Mouse (Mus musculus) cerebellum, postnatal 4 days (tissue): Measurements from ENCODE around the gene Prokr2.

Experiments used
- DNase-seq, 2 experiments: peaks; one replicate each; pipeline ENCODE4 v3.0.0; 2022; ENCODE audit warnings: low spot score in 2 of 2, mixed read lengths in 1 of 2

Gene Prokr2

GRCm38 (mm10) chr2:132385194-132385838 is at the start of gene Prokr2:
Gene Prokr2, minus strand, starts transcription at chr2:132385447.
- peak in 1 of 2 experiments; percentile 8 for DNase-seq

DNA sequence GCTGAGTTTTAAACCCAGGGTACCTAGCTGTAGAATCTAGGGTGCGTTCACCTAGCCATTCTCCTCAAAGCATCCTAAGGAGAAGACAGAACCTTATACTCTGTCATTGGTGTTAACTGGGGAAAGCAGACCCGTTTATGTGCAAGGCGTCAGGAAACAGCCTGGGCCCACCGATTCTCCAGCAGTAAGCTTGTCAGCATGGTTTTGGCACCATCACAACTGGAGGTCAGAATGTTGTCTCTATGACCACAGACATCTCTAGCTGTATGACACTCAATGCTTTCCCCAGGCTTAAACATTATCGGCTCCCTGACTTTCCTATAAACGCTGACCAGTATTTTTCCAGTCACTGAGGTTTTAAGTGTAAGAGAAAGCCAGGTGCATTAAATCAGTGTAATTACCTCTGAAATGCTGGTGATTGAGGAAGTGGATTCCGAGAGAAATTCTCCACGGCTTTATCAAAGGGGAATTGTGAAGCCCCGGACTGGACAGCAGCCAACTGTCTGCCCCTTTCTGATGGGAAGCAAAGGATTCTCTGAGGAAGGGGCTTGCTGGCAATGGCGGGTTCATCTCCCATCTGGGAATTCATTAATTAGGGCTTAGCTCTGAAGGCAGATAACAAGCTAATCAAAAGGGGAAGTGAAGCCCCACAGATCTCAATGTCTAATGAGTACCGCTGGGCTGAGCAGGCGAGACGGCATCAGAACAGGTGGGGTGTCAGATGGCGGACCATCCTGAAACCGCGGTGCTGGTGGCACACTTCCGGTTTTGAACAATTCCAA is 42.1 kb upstream of the Prokr2 start:
- DNase-seq: peak in 1 of 2 experiments; percentile 16

GRCm38 (mm10) chr2:132425576-132425975 is 40.3 kb upstream of the Prokr2 start:
- DNase-seq: no peak

DNA sequence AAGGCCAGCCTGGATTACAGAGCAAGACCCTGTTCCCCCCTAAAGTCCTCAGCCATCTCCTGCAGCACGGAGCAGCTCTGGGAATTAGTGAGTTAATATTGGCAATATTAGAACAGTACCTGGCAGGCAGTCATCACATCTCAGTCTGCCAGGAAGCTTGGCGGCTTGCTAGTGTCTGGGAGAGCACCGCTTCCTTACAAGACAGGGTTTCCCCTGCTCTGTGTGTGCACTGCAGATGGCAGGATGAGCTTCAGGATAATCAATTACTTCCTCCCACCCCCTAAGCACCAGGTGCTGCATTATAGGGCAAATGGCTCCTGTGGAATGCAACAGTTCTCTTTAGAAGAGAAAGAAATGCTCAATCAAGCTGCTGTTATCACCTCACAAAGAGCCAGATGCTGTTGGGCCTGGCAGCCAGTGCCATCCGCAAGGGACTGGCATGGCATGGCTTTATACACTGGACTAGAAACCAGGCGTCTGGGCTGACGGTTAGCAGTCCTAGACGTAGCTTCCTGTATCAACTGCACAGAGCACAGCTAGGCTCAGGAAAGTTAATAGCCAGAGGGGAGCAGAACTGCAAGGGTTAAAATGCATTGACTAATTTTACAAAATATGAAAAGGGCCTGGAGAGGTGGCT is 38.3 kb upstream of the Prokr2 start:
- DNase-seq: no peak

DNA sequence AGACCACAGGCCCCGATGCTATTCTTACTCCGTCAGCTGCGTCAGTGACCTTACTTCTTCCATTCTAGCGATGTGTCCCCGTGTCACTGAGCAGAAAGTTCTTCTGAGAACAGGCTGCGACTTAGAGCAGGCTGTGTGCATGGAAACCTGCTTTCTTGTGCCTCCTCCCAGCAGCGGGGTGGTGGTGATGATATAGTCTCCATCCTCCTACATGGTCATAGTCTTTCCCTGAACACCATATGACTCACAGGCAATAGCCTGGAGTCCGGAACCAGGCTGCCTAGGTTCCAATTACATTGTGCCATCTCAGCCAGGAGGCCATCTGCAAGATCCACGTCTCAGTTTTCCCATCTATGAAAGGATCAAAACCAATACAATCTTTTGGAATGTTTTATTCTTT is 37.6 kb upstream of the Prokr2 start:
- DNase-seq: no peak

- DNase-seq: no peak
These were observed 33.2 kb upstream of the Prokr2 start for GRCm38 (mm10) chr2:132418414-132418813.

- no peak for DNase-seq
These were observed 24.9 kb upstream of the Prokr2 start for GRCm38 (mm10) chr2:132410126-132410525.

- no peak for DNase-seq
These were observed 12.9 kb upstream of the Prokr2 start for GRCm38 (mm10) chr2:132398136-132398535.

GRCm38 (mm10) chr2:132395753-132396152 is 10.5 kb upstream of the Prokr2 start:
- no peak for DNase-seq

DNA sequence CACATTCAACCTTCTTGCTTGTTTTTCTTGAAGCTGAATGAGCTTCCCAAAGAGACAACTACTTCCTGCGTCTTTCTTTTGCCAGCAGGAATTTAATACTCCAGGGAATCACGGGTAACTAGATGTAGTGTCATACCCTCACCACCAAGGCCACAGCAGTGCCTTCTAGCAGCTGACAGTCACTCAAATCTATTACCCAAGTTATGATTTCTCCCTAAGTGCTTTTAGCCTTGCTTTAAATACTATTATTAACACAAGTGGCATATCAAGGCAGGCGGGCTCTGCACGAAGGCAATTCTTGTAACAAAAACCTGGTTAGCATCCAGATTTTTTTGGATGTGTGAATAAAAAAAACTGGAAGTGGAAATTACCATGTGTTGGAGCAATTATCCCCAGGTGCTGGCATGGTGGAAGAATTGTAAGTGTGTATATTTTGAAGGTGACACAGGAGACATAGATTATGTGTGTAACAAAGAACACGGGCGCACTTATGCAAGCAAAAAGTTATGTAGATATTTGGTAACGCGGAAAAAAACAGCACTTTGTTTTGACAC is 5.4 kb upstream of the Prokr2 start:
- no peak for DNase-seq

DNA sequence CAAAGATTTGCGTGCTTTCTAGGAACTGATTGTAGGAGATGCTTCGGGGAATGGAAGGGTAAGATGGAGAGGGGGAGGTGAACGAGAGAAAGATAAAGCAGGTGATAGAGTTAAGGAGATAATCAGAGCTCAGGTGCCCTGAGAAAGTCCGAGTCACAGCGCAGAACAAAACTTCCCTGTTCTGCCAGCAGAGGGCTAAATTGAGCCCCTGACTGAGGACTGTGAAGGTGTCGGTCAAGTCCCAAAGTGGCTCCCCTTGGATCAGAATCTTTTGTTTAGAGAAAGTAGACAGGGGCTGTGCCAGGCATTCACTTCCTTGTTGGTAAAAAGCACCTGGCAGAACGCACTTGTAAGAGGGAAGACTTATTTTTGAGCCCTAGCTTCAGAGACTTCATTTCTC is 4.3 kb upstream of the Prokr2 start:
- DNase-seq: peak in 1 of 2 experiments; percentile 42

- DNase-seq: peak in 1 of 2 experiments; percentile 6
These were observed 595 bp downstream of the Prokr2 start for GRCm38 (mm10) chr2:132384511-132385193.

DNA sequence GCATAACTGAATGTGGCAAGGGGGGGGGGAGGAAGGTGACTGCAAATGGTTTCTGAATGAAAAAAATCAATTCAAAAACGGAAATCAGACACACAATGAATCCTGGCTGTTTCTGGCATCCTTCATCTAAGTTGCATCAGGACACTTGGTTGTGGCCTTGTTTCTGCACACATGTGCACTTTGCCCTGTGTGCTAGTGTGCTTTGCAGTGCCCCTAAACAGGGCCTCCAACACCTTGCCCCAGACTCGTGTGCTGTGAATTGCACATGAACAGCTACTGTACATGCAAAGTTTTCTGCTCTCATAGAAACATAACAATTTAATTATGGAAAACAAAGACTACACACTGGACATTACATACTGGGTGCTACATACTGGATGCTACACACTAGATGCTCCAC is 2.9 kb downstream of the Prokr2 start:
- no peak for DNase-seq

DNA sequence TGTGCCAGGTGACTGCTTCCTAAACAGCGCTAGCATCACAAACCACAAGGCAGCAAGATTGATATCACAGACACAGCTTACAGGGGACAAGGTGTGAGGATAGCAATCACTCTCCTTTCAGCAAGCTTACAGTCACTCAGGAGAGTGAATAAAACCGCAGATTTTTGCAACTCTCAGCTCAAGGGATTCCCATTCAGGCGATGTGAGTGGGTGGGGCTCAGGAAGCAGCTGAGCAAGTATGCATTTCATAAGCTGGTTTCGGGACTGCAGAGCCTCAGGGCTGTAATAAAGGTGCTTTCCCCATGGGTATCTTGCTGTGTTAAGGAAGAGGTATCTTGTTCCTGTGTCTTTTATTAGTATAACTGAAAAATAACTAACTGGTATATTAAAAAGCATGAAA is 5.6 kb downstream of the Prokr2 start:
- no peak for DNase-seq

DNA sequence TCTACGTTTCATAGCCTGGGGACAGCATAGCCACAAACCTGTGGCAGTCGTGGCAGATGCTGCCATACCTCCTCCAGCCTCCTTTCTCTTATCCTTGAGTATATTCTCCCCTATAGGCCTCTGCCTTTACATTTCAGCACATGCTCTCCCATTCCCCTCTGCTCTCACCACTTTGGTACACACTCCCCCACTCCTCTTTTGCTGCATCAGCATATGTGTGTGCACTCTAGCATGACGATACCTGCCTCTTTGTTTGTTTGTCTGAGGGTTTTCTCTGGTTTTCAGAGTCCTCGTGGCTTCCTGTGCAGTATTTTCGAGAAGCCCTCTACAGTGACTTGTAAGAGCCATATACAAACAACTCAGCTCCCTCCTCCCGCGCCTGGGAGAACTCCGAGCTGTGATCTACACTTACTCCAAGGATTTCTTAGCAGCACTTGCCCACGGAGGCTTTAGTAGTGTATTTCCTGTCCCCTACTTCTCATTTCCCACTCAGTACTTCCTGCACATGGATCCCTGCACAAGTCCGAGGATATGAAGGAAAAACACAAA is 6.6 kb downstream of the Prokr2 start:
- DNase-seq: no peak

DNA sequence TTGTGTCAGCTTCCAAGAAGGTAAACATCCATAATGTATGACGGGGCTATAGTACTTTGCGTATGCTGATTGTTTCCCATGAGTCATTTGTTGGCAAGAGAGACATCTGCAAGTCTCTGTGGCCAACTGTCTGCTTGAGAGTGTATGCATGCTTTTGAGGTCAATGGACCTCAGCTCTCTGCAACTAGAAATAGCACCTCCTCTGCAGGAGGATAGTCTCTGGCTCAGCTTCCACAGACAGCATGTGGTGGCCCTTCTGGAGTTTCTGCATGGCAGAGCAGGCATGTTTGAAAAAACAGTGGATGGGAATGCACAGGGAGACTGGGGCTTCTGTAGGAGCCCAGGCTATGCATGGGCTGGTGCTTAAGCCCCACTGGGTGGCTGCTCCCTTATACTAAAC is 7.8 kb downstream of the Prokr2 start:
- no peak for DNase-seq

GRCm38 (mm10) chr2:132375721-132376120 is 9.5 kb downstream of the Prokr2 start:
- DNase-seq: no peak

GRCm38 (mm10) chr2:132375135-132375534 is 10.1 kb downstream of the Prokr2 start:
- DNase-seq: no peak

- no peak for DNase-seq
These were observed 11.5 kb downstream of the Prokr2 start for GRCm38 (mm10) chr2:132373748-132374147.

- DNase-seq: no peak
These were observed 16.8 kb downstream of the Prokr2 start for GRCm38 (mm10) chr2:132368433-132368832.

- no peak for DNase-seq
These were observed 41.4 kb downstream of the Prokr2 start for GRCm38 (mm10) chr2:132343846-132344245.

DNA sequence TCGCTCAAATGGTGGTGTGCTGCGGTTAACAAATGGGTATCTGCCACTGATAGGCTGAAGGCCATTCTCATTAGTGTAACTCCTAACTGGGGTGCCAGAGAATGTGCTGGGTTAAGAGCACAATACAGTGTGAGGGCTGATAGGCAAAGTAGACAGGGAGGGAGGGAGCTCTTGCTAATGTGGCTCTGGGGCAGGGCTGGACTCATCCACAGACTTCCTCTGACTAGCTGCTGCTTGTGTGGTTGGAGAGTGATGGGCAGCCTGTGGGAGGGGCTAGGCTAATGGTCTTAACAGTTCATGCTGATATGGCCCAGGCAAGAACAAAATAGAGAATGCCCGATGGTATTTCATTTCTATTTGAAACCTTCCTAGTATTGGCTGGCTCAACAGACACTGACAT is 44.0 kb downstream of the Prokr2 start:
- DNase-seq: no peak
